Mouse (Mus musculus): ENCODE data around the gene Hbq1a.

Gene Hbq1a

DNA sequence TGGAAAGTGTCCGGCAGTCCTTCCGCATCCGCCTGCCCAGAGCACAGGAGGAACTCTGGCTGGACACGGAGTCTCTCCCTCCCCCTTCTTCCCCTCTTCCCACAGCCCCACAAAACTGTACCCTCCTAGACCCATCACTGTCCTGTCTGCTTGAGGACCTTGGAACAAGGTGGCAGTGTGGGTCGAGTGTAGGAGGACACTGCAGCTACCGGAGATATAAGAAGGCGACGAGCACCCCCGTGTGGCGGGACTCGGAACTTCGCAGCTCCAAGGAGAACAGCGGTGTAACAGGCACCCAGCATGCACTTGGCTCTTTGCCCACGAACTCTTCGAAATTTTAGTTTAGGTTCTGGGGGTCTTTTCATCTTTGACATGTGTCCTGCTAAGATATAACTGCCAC, 24.7 kb downstream of the Hbq1a start:
- peak; percentile 67 for DNase-seq (ENCODE audit: low spot score)

DNA sequence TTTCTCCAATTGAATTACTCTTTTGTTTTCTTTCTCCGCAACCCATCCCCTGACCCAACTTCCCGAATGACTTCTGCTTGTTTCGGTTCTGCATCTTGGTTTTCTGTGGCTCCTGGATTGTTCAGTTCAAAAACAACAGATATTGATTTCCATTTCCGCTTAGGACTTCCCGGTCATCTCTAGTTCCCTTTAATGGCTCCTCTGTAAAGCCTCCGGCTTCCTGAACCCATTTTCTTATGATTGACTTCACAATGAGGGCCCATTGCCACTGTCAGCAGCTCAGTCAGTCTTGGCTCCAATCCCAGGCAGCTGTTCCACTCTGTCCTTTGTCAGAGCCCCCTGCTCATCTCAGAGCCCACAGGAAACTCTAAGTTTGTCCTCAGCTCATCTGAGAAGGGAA, 31.2 kb downstream of the Hbq1a start:
- DNase-seq (ENCODE audit: low spot score): no peak

DNA sequence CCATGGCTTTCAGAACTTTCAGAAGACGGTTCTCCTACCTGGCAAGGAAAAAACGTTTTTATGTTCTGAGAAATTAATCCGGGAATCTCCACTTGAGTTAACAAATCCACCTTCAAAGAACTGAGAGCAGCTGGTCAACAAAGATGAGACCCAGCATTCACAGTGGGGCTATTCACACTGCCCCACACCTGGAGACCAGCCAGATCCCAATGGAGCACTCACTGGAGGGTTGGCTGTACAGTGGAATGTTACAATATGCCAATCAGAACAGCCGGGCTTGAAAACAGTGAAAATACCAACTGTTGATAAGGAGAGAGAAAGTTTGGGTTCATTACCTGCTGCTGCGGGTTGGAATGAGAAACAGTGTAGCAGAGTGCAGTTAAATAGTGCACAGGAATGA, 32.0 kb downstream of the Hbq1a start:
- no peak for DNase-seq (ENCODE audit: low spot score)

DNA sequence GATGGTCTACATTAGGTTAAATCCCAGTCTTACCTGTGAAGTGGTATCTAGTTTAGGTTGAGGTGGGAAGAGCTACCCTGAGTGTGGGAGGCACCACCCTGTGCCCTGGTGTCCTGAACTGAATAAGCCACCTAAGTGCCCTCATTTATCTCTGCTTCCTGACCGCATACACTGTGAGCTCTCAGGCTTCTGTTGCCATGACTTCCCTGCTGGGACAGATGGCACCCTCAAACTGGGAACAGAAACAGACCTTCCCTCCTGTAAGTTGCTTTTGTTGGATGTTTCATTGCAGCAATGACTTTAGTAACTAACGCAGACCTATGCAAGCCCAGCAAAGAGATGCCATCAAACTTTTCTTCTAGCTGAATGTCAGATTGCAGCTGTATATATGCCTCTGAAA, 33.4 kb downstream of the Hbq1a start:
- no peak for DNase-seq (ENCODE audit: low spot score)

DNA sequence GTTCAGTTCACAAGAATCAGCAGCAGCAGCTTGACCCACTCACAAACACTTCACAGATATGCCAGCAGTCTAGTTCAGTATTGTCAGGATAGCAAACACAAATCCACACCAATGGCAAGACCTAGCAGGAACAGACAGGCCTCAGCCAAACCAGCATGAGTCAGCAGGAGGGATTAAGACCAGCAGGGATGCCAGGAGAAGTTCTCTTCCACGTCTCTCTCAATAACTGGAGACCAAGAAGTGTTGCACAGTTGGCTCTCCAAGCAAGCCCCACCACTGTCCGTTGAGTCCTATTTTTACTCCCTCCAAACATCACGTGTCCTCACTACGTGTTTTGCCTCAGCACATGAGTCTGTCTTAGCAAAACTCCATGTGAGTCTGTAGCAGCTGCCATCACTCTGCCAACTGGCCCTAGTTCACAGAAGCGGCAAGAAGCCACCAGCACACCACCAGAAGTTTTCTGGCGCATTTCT, 36.6 kb downstream of the Hbq1a start:
- DNase-seq (ENCODE audit: low spot score): no peak

DNA sequence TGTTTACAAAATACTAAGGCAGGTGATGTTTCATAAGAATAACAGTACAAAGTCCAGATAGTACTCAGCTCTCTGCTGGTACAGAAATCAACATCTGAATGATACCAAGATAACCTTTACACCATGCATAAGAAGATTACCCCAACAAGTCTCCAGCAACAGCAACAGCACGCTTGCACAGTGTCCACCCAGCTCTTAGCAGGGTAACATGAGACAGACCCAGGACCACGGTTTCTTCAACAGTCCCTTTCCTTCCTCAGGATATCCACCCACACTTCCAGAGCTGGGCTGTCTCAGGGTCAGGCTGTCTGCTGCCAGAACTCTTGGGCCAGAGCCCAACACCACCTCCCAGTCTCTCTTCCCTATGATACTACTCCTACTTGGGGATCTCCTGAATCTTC, 39.3 kb downstream of the Hbq1a start:
- DNase-seq (ENCODE audit: low spot score): no peak

DNA sequence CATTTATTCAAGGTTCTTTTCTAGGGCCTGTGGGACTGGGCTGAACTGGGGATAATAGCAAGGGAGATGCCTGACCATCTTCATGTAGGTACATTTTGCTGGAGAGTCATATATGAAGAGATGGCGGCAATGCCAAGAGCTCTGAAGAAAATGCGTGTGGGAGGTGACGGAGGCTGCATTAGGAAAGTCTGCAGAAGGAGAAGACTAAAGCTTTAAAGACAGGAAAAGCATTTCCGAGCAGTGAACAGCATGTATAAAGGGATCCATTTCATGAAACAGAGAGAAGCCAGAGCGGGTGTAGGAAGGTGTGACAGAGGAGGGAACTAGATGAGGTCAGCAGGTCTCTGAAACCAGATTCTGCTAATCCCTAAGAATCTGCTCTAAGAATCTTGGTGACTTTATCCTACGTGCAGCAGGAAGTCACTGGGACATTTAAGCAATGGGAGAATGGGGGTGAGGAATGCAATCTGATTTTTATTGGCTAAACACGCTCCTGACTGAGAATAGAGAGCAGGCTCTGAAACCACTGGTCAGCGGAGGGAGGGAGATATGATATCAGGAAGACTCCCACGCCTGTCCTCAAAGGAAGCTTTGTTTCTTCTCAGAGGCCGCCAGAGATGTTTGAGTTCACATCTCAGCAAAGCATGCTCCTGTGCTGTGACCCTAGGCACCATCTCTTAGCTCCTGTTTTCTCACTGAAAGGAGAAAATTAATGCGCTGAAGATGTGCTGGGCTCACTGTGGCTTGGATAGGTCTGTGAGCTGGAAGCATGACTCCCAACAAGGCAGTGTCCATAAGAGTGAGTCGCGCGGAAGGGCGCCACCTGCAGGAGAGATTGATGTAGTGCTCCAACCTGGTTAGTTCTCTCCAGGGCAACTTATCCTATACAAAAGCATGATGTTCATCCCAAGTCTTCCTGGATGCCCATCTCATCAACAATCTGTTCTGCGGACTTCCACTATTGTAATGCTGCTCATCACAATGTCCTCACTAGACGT, 40.9 kb downstream of the Hbq1a start:
- DNase-seq (ENCODE audit: low spot score): no peak

DNA sequence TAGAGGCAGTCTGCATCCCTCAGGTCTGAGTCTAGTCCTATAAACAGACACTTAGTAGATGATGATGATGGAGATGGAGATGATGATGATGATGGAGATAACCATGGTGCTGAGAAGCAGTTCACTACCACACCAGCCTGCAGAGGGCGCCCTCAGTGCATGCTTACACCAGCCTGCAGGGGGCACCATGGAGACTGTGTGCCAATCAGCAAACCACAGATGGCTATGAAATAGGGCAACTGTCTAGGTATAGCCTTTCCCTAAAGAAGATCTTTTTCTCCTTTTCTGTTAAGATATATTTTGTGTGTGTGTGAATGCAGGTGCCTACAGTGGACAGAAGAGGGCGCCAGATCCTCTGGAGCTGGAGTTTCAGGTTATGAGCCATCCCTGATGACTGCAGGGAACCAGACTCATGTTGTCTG, 42.9 kb downstream of the Hbq1a start:
- no peak for DNase-seq (ENCODE audit: low spot score)

DNA sequence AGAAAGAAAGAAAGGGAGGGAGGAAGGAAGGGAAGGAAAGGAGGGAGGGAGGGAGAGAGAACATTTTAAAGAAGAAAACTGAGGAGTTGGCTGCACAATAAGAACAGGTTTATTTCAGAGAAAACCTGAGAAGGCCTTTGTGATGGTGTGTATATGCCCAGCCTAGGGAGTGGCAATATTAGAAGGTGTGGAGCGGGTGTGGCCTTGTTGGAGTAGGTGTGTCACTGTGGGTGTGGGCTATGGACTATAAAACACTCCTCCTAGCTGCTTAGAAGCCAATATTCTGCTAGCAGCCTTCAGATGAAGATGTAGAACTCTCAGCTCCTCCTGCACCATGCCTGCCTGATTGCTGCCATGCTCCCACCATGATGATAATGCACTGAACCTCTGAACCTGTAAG, 43.5 kb downstream of the Hbq1a start:
- DNase-seq (ENCODE audit: low spot score): no peak

DNA sequence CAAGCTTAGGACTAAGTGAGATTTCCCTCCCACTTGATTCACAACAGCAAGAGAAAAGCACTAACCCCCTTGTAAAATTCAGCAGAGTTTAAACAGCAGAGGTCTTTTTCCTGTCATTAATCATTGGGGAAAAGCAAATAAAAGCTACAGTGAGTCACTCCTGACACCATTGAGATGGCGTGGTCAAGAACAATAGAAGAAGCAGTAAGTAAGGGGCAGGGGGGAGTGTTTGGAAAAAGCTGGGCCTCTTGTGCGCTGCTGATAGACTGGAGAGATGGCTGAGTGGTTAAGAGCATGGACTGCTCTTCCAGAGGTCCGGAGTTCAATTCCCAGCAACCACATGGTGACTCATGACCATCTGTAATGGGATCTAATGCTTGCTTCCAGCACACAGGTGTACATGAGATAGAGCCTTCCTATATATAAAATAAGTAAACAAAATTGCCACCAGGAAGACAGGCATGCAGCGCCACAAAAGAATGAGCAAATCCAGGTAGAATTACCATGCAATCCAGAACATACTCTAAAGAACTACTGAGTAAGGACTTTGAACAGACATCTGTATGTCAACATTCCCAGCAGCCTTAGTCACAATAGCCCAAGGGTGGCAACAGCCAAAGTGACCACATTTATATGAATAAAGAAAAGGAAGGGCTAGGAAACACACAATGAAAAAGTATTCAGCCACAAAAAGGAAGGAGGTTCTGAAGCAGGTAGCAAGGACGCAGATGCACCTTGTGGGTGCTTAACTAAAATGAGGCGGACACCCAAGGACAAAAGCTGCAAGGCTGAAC, 45.8 kb downstream of the Hbq1a start:
- no peak for DNase-seq (ENCODE audit: low spot score)

DNA sequence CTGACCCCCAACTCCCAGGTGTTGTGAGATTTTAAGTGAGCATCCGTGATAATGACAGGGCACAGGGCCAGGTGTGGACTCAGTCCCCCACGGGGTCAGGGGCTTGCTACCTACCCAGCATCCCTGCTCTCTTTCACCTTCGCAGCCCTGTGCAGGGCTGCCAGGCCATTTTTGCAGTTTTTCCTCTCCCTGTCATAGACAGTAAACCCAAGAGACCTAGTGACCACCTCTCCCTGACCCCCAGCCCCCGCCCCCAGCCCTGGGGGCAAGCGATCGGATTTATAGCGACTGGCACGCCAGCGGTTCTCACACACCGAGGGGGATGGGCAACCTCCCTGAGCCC, 47.4 kb downstream of the Hbq1a start:
- DNase-seq (ENCODE audit: low spot score): no peak

DNA sequence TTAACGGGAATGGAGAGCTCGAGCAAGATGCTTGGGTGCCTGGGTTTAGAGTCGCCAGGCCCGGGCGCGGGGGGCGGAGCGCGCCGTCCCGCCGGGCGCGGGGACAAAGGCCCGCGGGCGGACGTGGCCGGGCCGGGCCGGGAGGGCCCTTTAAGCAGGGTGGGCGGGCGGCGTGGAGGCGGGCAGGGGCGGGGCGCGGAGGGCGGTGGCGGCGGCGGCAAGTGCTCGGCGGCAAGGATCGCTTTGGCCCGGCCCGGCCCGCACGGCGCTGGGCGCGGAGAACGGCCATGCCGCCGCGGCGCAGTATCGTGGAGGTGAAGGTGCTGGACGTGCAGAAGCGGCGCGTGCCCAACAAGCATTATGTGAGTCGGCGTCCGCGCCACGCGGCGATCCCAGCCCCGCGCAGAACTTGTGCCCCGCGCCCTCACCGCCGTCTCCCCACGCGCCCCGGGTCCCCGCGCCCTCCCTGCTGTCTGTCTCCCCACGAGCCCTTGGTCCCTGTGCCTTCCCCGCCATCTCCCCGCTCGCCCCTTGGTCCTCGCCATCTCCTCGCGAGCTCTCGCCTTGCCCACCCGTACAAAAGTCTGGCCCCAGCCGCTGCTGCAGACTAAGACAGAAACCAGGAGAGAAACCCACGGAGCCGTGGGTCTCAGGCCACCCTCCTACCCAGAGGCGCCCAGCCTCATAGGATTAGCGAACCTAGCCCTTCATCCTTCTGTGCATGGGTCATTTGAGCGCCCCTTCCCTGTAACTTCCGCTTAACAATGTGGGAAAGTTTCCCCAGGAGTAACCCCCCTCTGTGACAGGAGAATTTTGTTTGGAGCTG, 48.0 kb downstream of the Hbq1a start, which contains the start of gene Sh3pxd2b:
TSS of gene Sh3pxd2b (plus strand) at position 214 of the 826 bp plus-strand sequence.
- DNase-seq (ENCODE audit: low spot score): no peak

DNA sequence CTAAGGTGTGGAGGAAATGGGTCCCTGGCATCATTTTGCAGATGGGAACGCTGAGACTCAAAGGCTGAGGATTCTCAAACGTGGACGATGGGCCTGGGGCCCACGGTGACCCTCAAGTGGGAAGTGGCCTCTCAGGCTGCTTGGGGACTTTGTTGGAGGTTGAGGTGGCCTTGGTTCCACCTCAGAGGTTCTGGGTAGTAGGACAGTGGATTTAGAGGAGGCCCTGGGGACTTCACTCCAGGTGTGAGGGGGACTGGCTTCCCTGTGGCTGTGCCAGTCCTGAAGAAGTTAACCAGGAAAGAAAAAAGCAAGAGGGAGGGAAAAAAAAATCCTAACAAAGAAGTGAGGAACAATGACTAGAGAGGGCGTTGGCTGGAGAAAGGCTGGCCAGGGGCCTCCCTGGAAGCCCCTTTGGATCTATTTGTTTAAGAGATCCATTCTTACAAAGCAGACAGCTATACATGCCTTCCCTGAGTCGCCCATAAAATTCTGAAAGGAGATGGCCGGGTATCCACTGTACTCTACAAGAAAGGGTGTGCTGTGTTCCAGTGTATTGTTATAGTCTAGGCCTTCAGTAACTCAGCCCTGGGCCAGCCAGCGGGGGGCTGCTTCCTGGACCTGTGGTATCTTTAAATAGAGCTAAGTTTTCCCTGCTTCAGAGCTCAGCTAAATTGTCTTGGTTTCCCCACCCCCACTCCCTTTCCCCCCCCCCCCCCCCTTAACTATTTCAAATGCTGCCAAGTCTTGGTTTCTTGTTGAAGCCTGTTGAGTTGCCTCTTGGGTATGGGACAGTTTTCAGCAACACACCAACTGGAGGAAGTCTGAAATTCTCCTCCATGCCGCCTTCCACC, 48.8 kb downstream of the Hbq1a start:
- no peak for DNase-seq (ENCODE audit: low spot score)

DNA sequence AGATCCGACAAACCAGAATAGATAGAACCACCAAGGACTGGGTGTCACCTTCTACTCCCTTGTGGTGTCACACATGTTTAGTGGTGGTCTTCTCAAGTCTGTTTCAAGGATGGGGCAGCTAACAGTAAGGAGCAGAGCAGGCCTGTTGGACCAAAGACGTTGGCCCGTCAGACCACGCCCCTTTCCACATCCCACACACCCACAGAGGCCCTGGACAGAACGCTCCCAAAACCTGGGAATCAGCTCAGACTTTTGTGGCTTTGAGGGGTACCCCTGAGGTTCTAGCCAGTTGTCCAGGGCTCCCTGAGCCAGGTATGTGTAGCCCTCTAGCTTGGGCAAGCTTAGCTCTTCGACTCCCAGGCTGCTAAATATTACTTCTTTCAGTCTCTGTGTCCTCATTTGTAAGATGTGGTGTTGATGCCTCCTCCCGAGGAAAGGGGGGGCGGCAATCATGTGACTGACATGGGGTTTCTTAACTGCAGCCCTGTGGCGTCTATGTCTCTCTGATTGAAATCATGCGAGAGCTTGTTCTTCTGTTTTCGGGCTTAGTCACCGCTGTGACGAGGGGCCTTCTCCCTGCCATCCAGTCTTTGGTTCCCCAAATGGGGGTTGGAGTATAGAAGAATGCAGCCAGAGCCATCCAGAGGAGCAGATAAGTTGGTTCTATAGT, 49.5 kb downstream of the Hbq1a start:
- DNase-seq (ENCODE audit: low spot score): no peak

Data from left cerebral cortex, adult 11 months (tissue).